Mouse (Mus musculus): Measurements from ENCODE around the gene Sh2d1a. TPM values are rescaled to one million over a fixed set of nuclear protein-coding genes. Genes with fewer than 3 reads are reported as not detected.

Sh2d1a gene
- total RNA-seq (2014; fragmentation: Nextera tagmentation) (not detected in 2 replicates), total RNA-seq (2017) (0.12 TPM in 1 of 2 replicates, not detected in the other), polyA plus RNA-seq (2012) (not detected in 2 replicates)

- H3K4me1 ChIP-seq (ENCODE audit: insufficient read depth, low read depth, low read length) = no peaks in the 10 kb centered on the region
- no peaks in the 10 kb centered on the region for H3K9me3 ChIP-seq (replicated peaks)
- no peaks in the 10 kb centered on the region for H3K36me3 ChIP-seq (replicated peaks)
- H3K4me3 ChIP-seq (ENCODE audit: low read depth, low read length) = no peak within 1 kb of the TSS
- no peaks in the 10 kb centered on the region for H3K27me3 ChIP-seq (ENCODE audit: insufficient read depth, low read length)
- DNase-seq (ENCODE audit: low spot score) = no peak
- no peak for ATAC-seq (ENCODE audit: extremely low read depth, insufficient number of reproducible peaks, low FRiP score, poor library complexity, severe bottlenecking)
- TF ChIP-seq GATA1 (IDR thresholded peaks at IDR 0.05; ENCODE audit: borderline replicate concordance, low read length) (no peak), TAL1 (conservative IDR thresholded peaks at IDR 0.05; ENCODE audit: low read depth, low read length) (no peak), POLR2AphosphoS5 (IDR thresholded peaks at IDR 0.05; ENCODE audit: insufficient replicate concordance, low read depth, low read length) (no peak), CTCF (IDR thresholded peaks at IDR 0.05; ENCODE audit: low read depth, low read length) (no peak)
Observed at GRCm38 (mm10) chrX:42502291-42503043, at the start of gene Sh2d1a. TSS of gene Sh2d1a (plus strand) at chrX:42502453.

GRCm38 (mm10) chrX:42453001-42453400 is 49.3 kb upstream of the Sh2d1a start:
- TF ChIP-seq TAL1 (conservative IDR thresholded peaks at IDR 0.05; ENCODE audit: low read depth, low read length) (no peak), CTCF (IDR thresholded peaks at IDR 0.05; ENCODE audit: low read depth, low read length) (no peak), GATA1 (IDR thresholded peaks at IDR 0.05; ENCODE audit: borderline replicate concordance, low read length) (no peak), GATA2 (IDR thresholded peaks at IDR 0.05; ENCODE audit: borderline replicate concordance, low read depth, low read length) (no peak), POLR2AphosphoS5 (IDR thresholded peaks at IDR 0.05; ENCODE audit: insufficient replicate concordance, low read depth, low read length) (no peak)
- Histone ChIP-seq H3K9me3 (replicated peaks) (no peaks in the 10 kb centered on the region), H3K4me1 (ENCODE audit: insufficient read depth, low read depth, low read length) (no peaks in the 10 kb centered on the region), H3K4me3 (ENCODE audit: low read depth, low read length) (no peak overlapping the region), H3K27me3 (ENCODE audit: insufficient read depth, low read length) (no peaks in the 10 kb centered on the region), H3K36me3 (replicated peaks) (no peaks in the 10 kb centered on the region)
- DNase-seq (ENCODE audit: low spot score) (no peak), ATAC-seq (ENCODE audit: extremely low read depth, insufficient number of reproducible peaks, low FRiP score, poor library complexity, severe bottlenecking) (no peak)

DNA sequence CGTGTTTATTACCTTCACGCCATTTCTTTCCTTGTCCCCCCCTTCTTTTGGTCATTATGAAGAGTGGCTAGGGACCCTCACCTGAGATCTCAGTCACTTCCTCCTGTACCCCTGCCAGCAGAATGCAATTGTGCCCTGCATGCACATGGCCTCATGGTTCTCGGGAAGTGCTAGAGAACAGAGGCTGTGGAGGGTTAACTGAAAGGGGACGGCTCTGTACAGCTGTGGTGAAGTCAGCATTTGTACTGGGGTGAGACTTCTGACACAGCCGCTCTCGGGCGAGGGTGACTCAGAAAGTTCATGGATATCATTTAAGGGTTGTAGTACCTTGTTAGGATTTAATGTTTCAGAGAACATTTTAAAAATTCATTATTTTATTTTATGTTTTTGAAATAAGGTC is 47.7 kb upstream of the Sh2d1a start:
- no peak for TF ChIP-seq TAL1 (conservative IDR thresholded peaks at IDR 0.05; ENCODE audit: low read depth, low read length)
- no peak for TF ChIP-seq GATA1 (IDR thresholded peaks at IDR 0.05; ENCODE audit: borderline replicate concordance, low read length)
- TF ChIP-seq GATA2 (IDR thresholded peaks at IDR 0.05; ENCODE audit: borderline replicate concordance, low read depth, low read length) = no peak
- TF ChIP-seq POLR2AphosphoS5 (IDR thresholded peaks at IDR 0.05; ENCODE audit: insufficient replicate concordance, low read depth, low read length) = no peak
- no peak for TF ChIP-seq CTCF (IDR thresholded peaks at IDR 0.05; ENCODE audit: low read depth, low read length)
- no peak overlapping the region for H3K4me3 ChIP-seq (ENCODE audit: low read depth, low read length)
- DNase-seq (ENCODE audit: low spot score) = no peak
- no peaks in the 10 kb centered on the region for H3K9me3 ChIP-seq (replicated peaks)
- ATAC-seq (ENCODE audit: extremely low read depth, insufficient number of reproducible peaks, low FRiP score, poor library complexity, severe bottlenecking) = no peak
- no peaks in the 10 kb centered on the region for H3K4me1 ChIP-seq (ENCODE audit: insufficient read depth, low read depth, low read length)
- H3K27me3 ChIP-seq (ENCODE audit: insufficient read depth, low read length) = no peaks in the 10 kb centered on the region
- no peaks in the 10 kb centered on the region for H3K36me3 ChIP-seq (replicated peaks)

DNA sequence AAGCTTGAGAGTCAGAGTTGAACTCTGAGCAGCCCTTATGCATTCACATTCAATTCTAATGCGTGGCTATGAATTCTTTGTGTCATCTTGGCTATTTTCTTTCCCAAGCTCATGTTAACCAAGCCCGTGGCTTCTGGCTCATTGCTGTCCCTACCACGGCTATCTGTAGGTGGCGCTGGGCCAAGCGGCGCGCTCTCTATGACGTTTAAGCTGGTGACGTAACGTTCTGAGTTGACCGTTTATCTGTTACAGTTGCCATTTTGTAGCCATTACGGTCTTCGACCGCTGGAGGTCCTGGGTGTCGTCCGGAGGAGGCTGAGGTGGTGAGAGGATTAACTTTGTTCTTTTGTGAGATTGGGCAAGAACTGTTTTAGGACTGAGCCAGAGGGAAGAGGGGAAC is 12.8 kb upstream of the Sh2d1a start, which contains the start of gene Tex13c2:
Tex13c2 (plus strand) TSS at position 246 of the 400 bp plus-strand sequence.
- no peaks in the 10 kb centered on the region for H3K4me1 ChIP-seq (ENCODE audit: insufficient read depth, low read depth, low read length)
- H3K4me3 ChIP-seq (ENCODE audit: low read depth, low read length) = no peak within 1 kb of the TSS
- H3K27me3 ChIP-seq (ENCODE audit: insufficient read depth, low read length) = no peaks in the 10 kb centered on the region
- DNase-seq (ENCODE audit: low spot score) (no peak), ATAC-seq (ENCODE audit: extremely low read depth, insufficient number of reproducible peaks, low FRiP score, poor library complexity, severe bottlenecking) (no peak)
- H3K9me3 ChIP-seq (replicated peaks) = no peaks in the 10 kb centered on the region
- TF ChIP-seq TAL1 (conservative IDR thresholded peaks at IDR 0.05; ENCODE audit: low read depth, low read length) = no peak
- TF ChIP-seq CTCF (IDR thresholded peaks at IDR 0.05; ENCODE audit: low read depth, low read length) = no peak
- TF ChIP-seq GATA1 (IDR thresholded peaks at IDR 0.05; ENCODE audit: borderline replicate concordance, low read length) = no peak
- TF ChIP-seq POLR2AphosphoS5 (IDR thresholded peaks at IDR 0.05; ENCODE audit: insufficient replicate concordance, low read depth, low read length) = no peak
- no peak for TF ChIP-seq GATA2 (IDR thresholded peaks at IDR 0.05; ENCODE audit: borderline replicate concordance, low read depth, low read length)
- no peaks in the 10 kb centered on the region for H3K36me3 ChIP-seq (replicated peaks)

DNA sequence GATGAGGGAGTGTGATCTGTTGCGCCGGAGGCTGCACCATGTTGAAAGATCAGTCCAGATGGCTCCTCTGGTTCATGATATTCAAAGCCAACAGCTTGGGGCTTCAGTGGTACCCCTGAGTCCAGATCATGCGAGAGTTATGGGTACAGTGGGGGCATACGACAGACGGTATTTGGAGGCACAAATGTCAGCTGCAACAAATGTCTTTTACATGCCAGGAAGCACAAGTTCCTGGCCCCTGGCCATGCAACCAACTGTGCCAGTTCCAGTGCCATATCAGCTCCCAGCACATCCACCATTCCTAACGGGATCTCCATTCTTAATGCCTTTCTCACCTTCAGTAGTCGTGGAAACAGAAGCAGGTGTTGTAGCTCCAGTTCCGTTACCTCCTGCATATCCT is 11.9 kb upstream of the Sh2d1a start:
- no peak for TF ChIP-seq POLR2AphosphoS5 (IDR thresholded peaks at IDR 0.05; ENCODE audit: insufficient replicate concordance, low read depth, low read length)
- TF ChIP-seq GATA2 (IDR thresholded peaks at IDR 0.05; ENCODE audit: borderline replicate concordance, low read depth, low read length) = no peak
- no peak for TF ChIP-seq CTCF (IDR thresholded peaks at IDR 0.05; ENCODE audit: low read depth, low read length)
- no peak for TF ChIP-seq GATA1 (IDR thresholded peaks at IDR 0.05; ENCODE audit: borderline replicate concordance, low read length)
- TF ChIP-seq TAL1 (conservative IDR thresholded peaks at IDR 0.05; ENCODE audit: low read depth, low read length) = no peak
- ATAC-seq (ENCODE audit: extremely low read depth, insufficient number of reproducible peaks, low FRiP score, poor library complexity, severe bottlenecking) = no peak
- DNase-seq (ENCODE audit: low spot score) = no peak
- Histone ChIP-seq H3K4me1 (ENCODE audit: insufficient read depth, low read depth, low read length) (no peaks in the 10 kb centered on the region), H3K27me3 (ENCODE audit: insufficient read depth, low read length) (no peaks in the 10 kb centered on the region), H3K9me3 (replicated peaks) (no peaks in the 10 kb centered on the region), H3K36me3 (replicated peaks) (no peaks in the 10 kb centered on the region), H3K4me3 (ENCODE audit: low read depth, low read length) (no peak overlapping the region)

GRCm38 (mm10) chrX:42500538-42500937 is 1.7 kb upstream of the Sh2d1a start:
- Histone ChIP-seq H3K27me3 (ENCODE audit: insufficient read depth, low read length) (no peaks in the 10 kb centered on the region), H3K36me3 (replicated peaks) (no peaks in the 10 kb centered on the region), H3K9me3 (replicated peaks) (no peaks in the 10 kb centered on the region), H3K4me3 (ENCODE audit: low read depth, low read length) (no peak overlapping the region), H3K4me1 (ENCODE audit: insufficient read depth, low read depth, low read length) (no peaks in the 10 kb centered on the region)
- TF ChIP-seq GATA2 (IDR thresholded peaks at IDR 0.05; ENCODE audit: borderline replicate concordance, low read depth, low read length) = no peak
- no peak for TF ChIP-seq CTCF (IDR thresholded peaks at IDR 0.05; ENCODE audit: low read depth, low read length)
- no peak for TF ChIP-seq POLR2AphosphoS5 (IDR thresholded peaks at IDR 0.05; ENCODE audit: insufficient replicate concordance, low read depth, low read length)
- TF ChIP-seq GATA1 (IDR thresholded peaks at IDR 0.05; ENCODE audit: borderline replicate concordance, low read length) = no peak
- TF ChIP-seq TAL1 (conservative IDR thresholded peaks at IDR 0.05; ENCODE audit: low read depth, low read length) = no peak
- ATAC-seq (ENCODE audit: extremely low read depth, insufficient number of reproducible peaks, low FRiP score, poor library complexity, severe bottlenecking) (no peak), DNase-seq (ENCODE audit: low spot score) (no peak)
